Mouse (Mus musculus): ENCODE results near the gene D430041D05Rik. TPM values are rescaled to one million over a fixed set of nuclear protein-coding genes. Genes with fewer than 3 reads are reported as not detected.

The D430041D05Rik gene
- 26.0 TPM for polyA plus RNA-seq (2014; fragmentation: Illumina TruSeq; extraction: RNeasy Lipid Tissue Mini Kit (QIAGEN cat#74804); ENCODE audit: low read depth, low replicate concordance)

DNA sequence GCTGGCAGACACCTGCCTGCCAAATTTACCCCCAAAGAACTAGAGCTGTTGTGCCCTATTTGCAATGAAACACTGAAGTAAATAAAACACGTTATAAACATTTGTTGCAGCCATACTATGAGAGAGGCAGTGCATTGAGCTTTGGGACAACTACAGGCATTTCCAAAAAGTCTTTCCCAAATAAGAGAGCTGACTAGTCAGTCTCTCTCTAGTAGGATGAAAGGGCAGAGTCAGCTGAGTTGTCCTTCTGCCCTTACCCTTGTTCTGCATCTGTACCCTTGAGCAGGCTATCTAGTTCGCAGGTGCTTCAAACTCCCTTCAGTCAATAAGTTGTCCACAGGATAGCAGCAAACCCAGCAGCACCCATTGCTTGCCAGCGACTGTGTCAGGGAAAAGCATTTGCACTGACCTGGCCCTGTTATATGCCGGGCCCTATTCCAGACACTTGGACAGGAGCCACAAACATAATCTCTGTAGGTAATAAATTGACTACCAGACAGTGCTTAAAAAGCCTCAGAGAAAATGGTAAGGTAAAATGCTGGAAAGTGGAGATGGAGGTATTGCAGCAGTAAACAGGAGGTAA is at the start of gene D430041D05Rik:
D430041D05Rik (minus strand) TSS at position 51 of the 583 bp plus-strand sequence.

DNA sequence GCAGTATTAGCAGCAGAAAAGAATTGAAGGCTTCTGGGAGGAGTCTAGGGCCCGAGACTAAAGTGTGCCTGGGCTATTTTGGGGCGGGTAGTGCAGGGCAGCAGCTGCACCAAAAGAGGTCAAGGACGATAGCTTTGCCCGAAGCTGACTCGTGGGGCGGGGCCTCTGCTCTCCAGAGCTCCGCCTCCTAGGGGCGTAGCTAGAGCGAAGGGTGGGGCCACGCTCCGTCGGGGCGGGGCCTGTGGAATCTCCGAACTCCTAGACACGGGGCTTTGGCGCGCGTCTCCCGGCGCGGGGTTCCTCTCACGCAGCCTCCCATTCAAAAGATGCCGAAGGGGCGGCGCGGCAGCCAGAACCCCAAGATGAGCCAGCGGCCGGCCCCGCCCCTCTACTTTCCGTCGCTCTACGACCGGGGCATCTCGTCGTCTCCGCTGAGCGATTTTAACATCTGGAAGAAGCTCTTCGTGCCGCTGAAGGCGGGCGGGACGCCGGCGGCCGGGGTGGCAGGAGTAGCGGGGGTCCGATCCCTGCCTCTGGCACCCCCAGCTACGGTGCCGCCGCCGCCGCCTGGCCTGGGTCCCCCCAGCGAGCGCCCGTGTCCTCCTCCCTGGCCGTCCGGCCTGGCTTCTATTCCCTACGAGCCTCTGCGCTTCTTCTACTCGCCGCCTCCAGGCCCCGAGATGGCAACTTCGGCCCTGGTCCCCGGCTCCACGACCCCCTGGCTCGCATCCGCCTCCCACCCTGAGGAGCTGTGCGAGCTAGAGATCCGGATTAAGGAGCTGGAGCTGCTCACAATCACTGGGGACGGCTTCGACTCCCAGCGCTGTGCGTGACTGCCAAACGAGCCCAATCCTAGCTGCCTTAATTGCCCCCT is 288.1 kb downstream of the D430041D05Rik start, which contains the start of gene A930018P22Rik:
A930018P22Rik (plus strand) TSS at position 265 of the 874 bp plus-strand sequence.

DNA sequence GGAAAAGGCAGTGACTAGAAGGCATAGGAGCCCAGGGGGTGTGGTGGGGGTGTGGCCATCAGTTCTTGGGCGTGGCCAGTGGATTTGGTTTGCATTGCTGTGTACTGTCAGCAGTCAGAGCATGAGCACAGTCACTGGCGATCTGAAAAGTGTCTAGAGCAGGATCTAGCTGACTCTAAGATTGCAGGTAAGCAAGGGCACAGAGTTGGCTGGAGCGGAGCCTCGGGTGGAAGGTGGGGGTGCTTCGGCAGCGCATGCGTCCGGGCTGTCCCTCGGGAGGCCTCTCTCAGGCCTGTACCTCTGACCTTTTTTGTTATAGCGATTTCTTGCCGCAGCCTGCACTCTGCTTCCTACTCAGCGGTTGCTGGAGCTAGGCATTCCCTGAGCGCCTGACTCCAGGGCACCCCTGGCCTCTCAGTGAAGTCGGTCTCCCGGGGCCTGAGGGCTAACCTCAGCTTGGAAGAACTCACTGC is 315.0 kb downstream of the D430041D05Rik start, which contains the start of gene Cd59a:
Cd59a (plus strand) TSS at position 61 of the 473 bp plus-strand sequence.

Other genes starting within 250 kb of the D430041D05Rik start
- gene Hipk3, start 83.4 kb upstream of the D430041D05Rik start, polyA plus RNA-seq (2014; fragmentation: Illumina TruSeq; extraction: RNeasy Lipid Tissue Mini Kit (QIAGEN cat#74804); ENCODE audit: low read depth, low replicate concordance) = 227 TPM
- 83.6 TPM for gene Cstf3, start 179.5 kb upstream of the D430041D05Rik start, polyA plus RNA-seq (2014; fragmentation: Illumina TruSeq; extraction: RNeasy Lipid Tissue Mini Kit (QIAGEN cat#74804); ENCODE audit: low read depth, low replicate concordance)